ENCODE assay signal across 14 mouse cellular contexts in genomic region chr12:110854786-110855737, GRCm38 (mm10). TPM values are rescaled to one million over a fixed set of nuclear protein-coding genes. Genes with fewer than 3 reads are reported as not detected.
DNase-seq lines count a peak whose midpoint lies in the region; ATAC-seq and TF ChIP-seq lines count a peak whose summit lies in the region.
"Had no signal": no experiment of that assay in that cellular context is flagged by ENCODE, and none has a peak within 500 bp of the region (broad histone marks: within the 10 kb centered on the region; RNA-seq: fewer than 3 reads in every experiment).

No protein-coding gene starts in this region.

- intact Hi-C loops in left cerebral cortex, postnatal 14 days (cut with DNase I), result no loop called here

- peak; percentile 8; the same call in 1 of the 2 replicates for TF ChIP-seq POLR2A in olfactory bulb, adult 2 months (IDR thresholded peaks at IDR 0.05; ENCODE audit: insufficient read depth, low read depth, low read length)

- no peak overlapping the region for H3K4me3 ChIP-seq in liver, embryonic 13.5 days (replicated peaks)
- peak overlapping the region; percentile 11; the same call in 1 of the 2 replicates for H3K4me3 ChIP-seq in G1E (ENCODE audit: low read depth, low read length)
- no peak overlapping the region for H3K4me3 ChIP-seq in embryonic facial prominence, embryonic 15.5 days (replicated peaks)
- no peak overlapping the region for H3K4me3 ChIP-seq in olfactory bulb, adult 2 months (ENCODE audit: insufficient read depth, low read depth, low read length)
- H3K4me3 ChIP-seq: stomach, embryonic 15.5 days had no signal

- TF ChIP-seq CTCF in G1E (IDR thresholded peaks at IDR 0.05; ENCODE audit: low read depth, low read length), result no peak
- no peak for TF ChIP-seq CTCF in olfactory bulb, adult 2 months (IDR thresholded peaks at IDR 0.05; ENCODE audit: insufficient read depth, low read depth, low read length)

- no peaks in the 10 kb centered on the region for H3K27me3 ChIP-seq in liver, embryonic 13.5 days
- H3K27me3 ChIP-seq in G1E (ENCODE audit: insufficient read depth, low read length), result peaks cover 17% of the 10 kb centered on the region
- no peaks in the 10 kb centered on the region for H3K27me3 ChIP-seq in embryonic facial prominence, embryonic 15.5 days
- H3K27me3 ChIP-seq: stomach, embryonic 15.5 days had no signal

- WGBS in liver, embryonic 13.5 days (ENCODE audit: insufficient replicate concordance), result 72% methylated on average over 32 of the region's 32 CpGs
- 81% methylated on average over 32 of the region's 32 CpGs for WGBS in embryonic facial prominence, embryonic 15.5 days
- WGBS in olfactory bulb, adult 2 months, result 81% methylated on average over 32 of the region's 32 CpGs

- DNase-seq in liver, embryonic 13.5 days, result no peak
- DNase-seq in liver (no peak), G1E (ENCODE audit: low spot score) (no peak)
- DNase-seq in left cerebral cortex, postnatal 14 days (ENCODE audit: low spot score in 2 of 2), result no peak
- DNase-seq: cerebellum, postnatal 10 days; heart, adult 18-20 months; heart, postnatal 14 days; kidney, postnatal 14 days; right cerebral cortex, postnatal 25 days had no signal

- no peak overlapping the region for H3K27ac ChIP-seq in liver, embryonic 13.5 days
- peak overlapping the region; percentile 39; the same call in 1 of the 2 replicates for H3K27ac ChIP-seq in embryonic facial prominence, embryonic 15.5 days (replicated peaks)
- H3K27ac ChIP-seq in olfactory bulb, adult 2 months (ENCODE audit: insufficient read depth, low read depth, low read length), result no peak overlapping the region
- H3K27ac ChIP-seq: hindbrain, postnatal 0 days; stomach, embryonic 15.5 days had no signal

- H3K36me3 ChIP-seq in liver, embryonic 13.5 days, result peaks cover 10% of the 10 kb centered on the region; the same call in 1 of the 2 replicates
- H3K36me3 ChIP-seq in G1E (replicated peaks), result peaks cover 28% of the 10 kb centered on the region
- peaks cover 28% of the 10 kb centered on the region for H3K36me3 ChIP-seq in embryonic facial prominence, embryonic 15.5 days

- no peaks in the 10 kb centered on the region for H3K9me3 ChIP-seq in liver, embryonic 13.5 days (replicated peaks)
- H3K9me3 ChIP-seq in G1E (replicated peaks), result no peaks in the 10 kb centered on the region
- no peaks in the 10 kb centered on the region for H3K9me3 ChIP-seq in embryonic facial prominence, embryonic 15.5 days (replicated peaks)
- H3K9me3 ChIP-seq: stomach, embryonic 15.5 days had no signal

- no peak overlapping the region for H3K4me2 ChIP-seq in liver, embryonic 13.5 days
- H3K4me2 ChIP-seq in embryonic facial prominence, embryonic 15.5 days (replicated peaks), result no peak overlapping the region
- H3K4me2 ChIP-seq: stomach, embryonic 15.5 days had no signal

- ATAC-seq in liver, embryonic 13.5 days (ENCODE audit: low read depth), result no peak
- ATAC-seq in G1E (ENCODE audit: extremely low read depth, insufficient number of reproducible peaks, low FRiP score, poor library complexity, severe bottlenecking), result no peak
- no peak for ATAC-seq in embryonic facial prominence, embryonic 15.5 days (ENCODE audit: insufficient number of reproducible peaks, low FRiP score, low TSS enrichment, low read depth)
- ATAC-seq in frontal cortex, adult (ENCODE audit: low TSS enrichment), result no peak
- ATAC-seq: hindbrain, postnatal 0 days had no signal

- peaks cover 65% of the 10 kb centered on the region for H3K4me1 ChIP-seq in liver, embryonic 13.5 days (replicated peaks)
- peaks cover 42% of the 10 kb centered on the region for H3K4me1 ChIP-seq in G1E (ENCODE audit: insufficient read depth, low read depth, low read length)
- peaks cover 26% of the 10 kb centered on the region for H3K4me1 ChIP-seq in embryonic facial prominence, embryonic 15.5 days
- H3K4me1 ChIP-seq in olfactory bulb, adult 2 months (ENCODE audit: control insufficient read depth, insufficient read depth, low read length), result peaks cover 10% of the 10 kb centered on the region

- peak overlapping the region; percentile 17; the same call in 1 of the 2 replicates for H3K9ac ChIP-seq in liver, embryonic 13.5 days
- H3K9ac ChIP-seq in embryonic facial prominence, embryonic 15.5 days, result no peak overlapping the region
- H3K9ac ChIP-seq: stomach, embryonic 15.5 days had no signal

RNA-seq across cellular contexts. Expression of gene Zfp839, which starts 5.0 kb away (rescaled TPM):
- polyA plus RNA-seq in liver, embryonic 13.5 days (2015; fragmentation: Nextera tagmentation; extraction: Ambion mirVana), result 1.6 TPM in 2 replicates
- total RNA-seq in G1E (2014; fragmentation: Nextera tagmentation) (4.7 and 8.1 TPM in 2 replicates), G1E (2017) (7.9 and 16.0 TPM in 2 replicates)
- polyA plus RNA-seq in G1E (2012), result 7.0 and 8.0 TPM in 2 replicates
- polyA plus RNA-seq in embryonic facial prominence, embryonic 15.5 days (2015; fragmentation: Nextera tagmentation; extraction: Ambion mirVana), result 7.8 and 8.0 TPM in 2 replicates
- polyA plus RNA-seq in olfactory bulb, adult 2 months (2012; ENCODE audit: insufficient read depth, insufficient read length, low replicate concordance, missing spikeins), result not detected in 2 replicates
- 1 to 10 TPM; 9.1 to 9.6 TPM for total RNA-seq in left cerebral cortex, postnatal 14 days (2021)

RNA-seq across cellular contexts. Expression of gene Mok, which starts 14.3 kb away (rescaled TPM):
- 0.33 and 0.46 TPM in 2 replicates for polyA plus RNA-seq in liver, embryonic 13.5 days (2015; fragmentation: Nextera tagmentation; extraction: Ambion mirVana)
- 0.49 and 3.3 TPM in 2 replicates for total RNA-seq in G1E (2014; fragmentation: Nextera tagmentation)
- total RNA-seq in G1E (2017), result 0.76 and 0.93 TPM in 2 replicates
- 0.41 and 0.62 TPM in 2 replicates for polyA plus RNA-seq in G1E (2012)
- polyA plus RNA-seq in embryonic facial prominence, embryonic 15.5 days (2015; fragmentation: Nextera tagmentation; extraction: Ambion mirVana), result 7.3 and 9.6 TPM in 2 replicates
- not detected in 2 replicates for polyA plus RNA-seq in olfactory bulb, adult 2 months (2012; ENCODE audit: insufficient read depth, insufficient read length, low replicate concordance, missing spikeins)
- total RNA-seq in left cerebral cortex, postnatal 14 days (2021), result 10 to 100 TPM; 10.7 to 12.8 TPM

RNA-seq across cellular contexts. Expression of gene Cinp, which starts 33.9 kb away (rescaled TPM):
- polyA plus RNA-seq in liver, embryonic 13.5 days (2015; fragmentation: Nextera tagmentation; extraction: Ambion mirVana), result 91.0 and 100 TPM in 2 replicates
- 78.8 and 82.8 TPM in 2 replicates for total RNA-seq in G1E (2014; fragmentation: Nextera tagmentation)
- 127 and 134 TPM in 2 replicates for total RNA-seq in G1E (2017)
- 14.0 and 23.4 TPM in 2 replicates for polyA plus RNA-seq in G1E (2012)
- polyA plus RNA-seq in embryonic facial prominence, embryonic 15.5 days (2015; fragmentation: Nextera tagmentation; extraction: Ambion mirVana), result 68.4 and 72.8 TPM in 2 replicates
- not detected in 2 replicates for polyA plus RNA-seq in olfactory bulb, adult 2 months (2012; ENCODE audit: insufficient read depth, insufficient read length, low replicate concordance, missing spikeins)
- 100 to 1,000 TPM; 107 to 124 TPM for total RNA-seq in left cerebral cortex, postnatal 14 days (2021)

RNA-seq across cellular contexts. Expression of gene Tecpr2, which starts 34.0 kb away (rescaled TPM):
- 1.7 and 1.9 TPM in 2 replicates for polyA plus RNA-seq in liver, embryonic 13.5 days (2015; fragmentation: Nextera tagmentation; extraction: Ambion mirVana)
- total RNA-seq in G1E (2014; fragmentation: Nextera tagmentation) (9.2 and 13.9 TPM in 2 replicates), G1E (2017) (7.7 and 8.7 TPM in 2 replicates)
- polyA plus RNA-seq in G1E (2012), result 4.5 and 5.6 TPM in 2 replicates
- polyA plus RNA-seq in embryonic facial prominence, embryonic 15.5 days (2015; fragmentation: Nextera tagmentation; extraction: Ambion mirVana), result 4.2 and 5.2 TPM in 2 replicates
- polyA plus RNA-seq in olfactory bulb, adult 2 months (2012; ENCODE audit: insufficient read depth, insufficient read length, low replicate concordance, missing spikeins), result not detected in 2 replicates
- total RNA-seq in left cerebral cortex, postnatal 14 days (2021), result 10 to 100 TPM; 42.6 to 45.2 TPM

Comparison
In these comparisons a context has a peak if more than half of its experiments do, and no peak if none do; other contexts are left out.
1. RNA of gene Cinp, which starts 33.9 kb away (polyA plus RNA-seq): 91.0 to 100 TPM in liver, embryonic 13.5 days, 68.4 to 72.8 TPM in embryonic facial prominence, embryonic 15.5 days and 14.0 to 23.4 TPM in G1E; not detected in olfactory bulb, adult 2 months; every median in the first group is over 10 times any median in the second.